Mouse (Mus musculus) Patski (cell line): ENCODE data around the gene Dglucy. TPM values are rescaled to one million over a fixed set of nuclear protein-coding genes. Genes with fewer than 3 reads are reported as not detected.
"Not testable (repeated sequence)": the region's sequence is repeated elsewhere in the genome, so short reads cannot be mapped to it uniquely, and the experiment has no call there.

ENCODE experiments used
- ATAC-seq: fragments of 100-300 bp; one replicate; pipeline ENCODE4 v1.8.0; 2021
- CTCF ChIA-PET: fragments of 350-600 bp; sonication (Branson Sonifier 250); formaldehyde crosslinking; loops from one replicate; lab custom pipeline; 2022; ENCODE audit warnings: inconsistent platforms; lab: Charles Lee
- POLR2A ChIA-PET: fragments of 350-600 bp; sonication (Branson Sonifier 250); formaldehyde crosslinking; loops from one replicate; lab custom pipeline; 2022; ENCODE audit warnings: antibody characterized with exemption, inconsistent platforms; lab: Charles Lee
- DNase-seq: peaks from one replicate; pipeline ENCODE4 v3.0.0-alpha.2; 2011; ENCODE audit warnings: low read depth, low spot score
- H3K27me3 ChIP-seq: fragments of 371-371 bp; one replicate; pipeline ENCODE4 v1.5.1; 2021
- CTCF ChIP-seq: fragments of 100-300 bp; IDR thresholded peaks from one replicate; pipeline ENCODE4 v1.5.1; 2021
- in situ Hi-C: fragments of 300-500 bp; cut with MboI; formaldehyde crosslinking; loops from 3 replicates; pipeline ENCODE4 v1.11.1; 2018; ENCODE audit warnings: low pct_unique_long_range_greater_than_20kb, mixed read lengths
- polyA plus RNA-seq: library from polyadenylated mRNA; unstranded; gene quantifications from one replicate; pipeline ENCODE4 v1.2.3, GENCODE M21; 2021

Gene Dglucy
- polyA plus RNA-seq, 1 experiment from 2014 or later: 17.9 TPM

DNA sequence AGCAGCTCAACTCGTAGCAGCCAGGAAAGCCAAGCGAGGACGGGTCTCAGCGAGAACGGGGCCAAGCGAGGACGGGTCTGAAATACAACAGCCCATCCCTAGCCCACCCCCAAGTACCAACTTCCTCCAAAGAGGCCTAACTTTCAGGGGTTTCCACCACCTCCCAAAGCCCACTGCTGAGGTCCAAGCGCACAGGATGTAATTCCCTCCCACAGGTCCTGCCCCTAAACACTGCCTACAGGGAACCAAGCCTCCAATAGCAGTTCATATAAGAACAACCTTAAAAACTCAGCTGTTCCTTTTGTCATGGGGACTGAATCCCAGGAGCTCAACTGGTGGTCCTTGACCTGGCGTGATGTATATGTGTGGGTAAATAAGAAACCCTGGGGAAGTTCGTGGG is 1.6 kb downstream of the Dglucy start:
- POLR2A ChIA-PET: no interaction called here
- no peak for ATAC-seq
- DNase-seq: no peak
- CTCF ChIA-PET: no interaction called here
- no peak for TF ChIP-seq CTCF
- in situ Hi-C loops: no loop called here
- H3K27me3 ChIP-seq: no peaks in the 10 kb centered on the region

DNA sequence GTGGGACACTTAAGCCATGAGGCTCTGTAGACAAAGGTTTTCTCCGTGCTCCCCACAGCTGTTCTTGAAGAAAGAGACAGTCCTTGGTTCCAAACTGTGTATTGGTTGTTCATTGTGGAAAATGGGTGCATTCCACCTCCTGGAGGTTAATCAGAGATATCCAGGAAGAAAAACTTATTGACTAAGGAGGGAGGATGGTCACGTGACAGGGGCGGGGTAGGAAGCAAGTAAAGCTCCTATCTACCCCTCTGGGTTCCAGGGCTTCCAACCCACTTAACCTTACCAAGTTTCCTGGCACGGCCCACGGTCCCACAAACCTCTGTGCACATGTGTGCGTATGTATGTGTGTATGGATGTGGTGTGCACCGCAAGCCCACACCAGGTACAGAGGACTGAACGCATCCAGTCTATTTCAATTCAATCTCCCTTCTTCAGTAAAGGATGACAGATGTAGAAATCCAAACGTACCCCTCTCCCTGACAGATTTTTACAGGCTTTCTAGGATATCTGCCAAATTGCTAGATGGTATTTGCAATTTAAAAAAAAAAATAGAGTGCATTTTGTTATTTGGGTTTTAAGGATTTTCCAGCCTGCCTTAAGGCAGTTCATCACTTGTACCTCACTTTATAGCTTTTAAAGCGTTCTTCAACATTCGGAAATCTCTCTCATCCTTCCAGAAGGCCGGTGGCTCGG is 2.7 kb downstream of the Dglucy start:
- POLR2A ChIA-PET: interaction anchor here (0.6 kb wide), 1 partner anchor 58 kb away, joined by 6 read pairs; no protein-coding TSS in a partner anchor
- DNase-seq (no peak), ATAC-seq (no peak)
- in situ Hi-C loops: no loop called here
- TF ChIP-seq CTCF: no peak
- H3K27me3 ChIP-seq: no peaks in the 10 kb centered on the region
- CTCF ChIA-PET: interaction anchor here (1.4 kb wide), 1 partner anchor 12 kb away, joined by 5 read pairs; no protein-coding TSS in a partner anchor

DNA sequence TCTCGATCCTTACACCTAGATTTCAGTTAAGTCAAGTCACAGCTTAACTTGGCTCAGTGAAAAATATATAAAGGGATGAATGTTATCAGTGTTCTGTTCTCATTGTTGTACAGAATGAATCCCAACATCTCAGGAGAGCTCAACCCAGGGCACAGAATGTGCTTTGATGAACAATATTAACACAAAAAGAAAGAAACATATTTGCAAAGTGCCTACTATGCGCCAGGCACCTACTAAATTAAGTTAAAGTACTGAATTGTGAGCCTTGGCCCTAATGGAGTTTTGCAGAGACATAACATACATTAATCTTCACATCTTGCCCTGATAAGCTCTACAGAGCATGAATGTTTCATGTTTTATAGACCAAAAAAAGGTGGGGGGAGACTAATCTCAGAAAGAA is 5.3 kb downstream of the Dglucy start:
- ATAC-seq: no peak
- in situ Hi-C loops: no loop called here

GRCm38 (mm10) chr12:100785344-100785743 is 6.5 kb downstream of the Dglucy start:
- DNase-seq: no peak
- in situ Hi-C loops: no loop called here
- no peaks in the 10 kb centered on the region for H3K27me3 ChIP-seq
- CTCF ChIA-PET: interaction anchor here (1.4 kb wide), 1 partner anchor 8 kb away, joined by 3 read pairs; no protein-coding TSS in a partner anchor
- no peak for TF ChIP-seq CTCF
- POLR2A ChIA-PET: no interaction called here
- ATAC-seq: no peak

More for the DNA sequence above, 5.3 kb downstream of the Dglucy start:
- no peak for DNase-seq
- ChIA-PET POLR2A (no interaction called here), CTCF (interaction anchor here (1.4 kb wide), 1 partner anchor 9 kb away, joined by 3 read pairs; no protein-coding TSS in a partner anchor)
- no peaks in the 10 kb centered on the region for H3K27me3 ChIP-seq
- TF ChIP-seq CTCF: no peak

GRCm38 (mm10) chr12:100789981-100790550 is 11.2 kb downstream of the Dglucy start:
- TF ChIP-seq CTCF: no peak
- POLR2A ChIA-PET: no interaction called here
- DNase-seq (no peak), ATAC-seq (no peak)
- no peaks in the 10 kb centered on the region for H3K27me3 ChIP-seq
- in situ Hi-C loops: no loop called here
- CTCF ChIA-PET: no interaction called here

- H3K27me3 ChIP-seq: no peaks in the 10 kb centered on the region
- ATAC-seq (peak; percentile 83), DNase-seq (peak; percentile 31)
- ChIA-PET CTCF (no interaction called here), POLR2A (no interaction called here)
- TF ChIP-seq CTCF: no peak
- in situ Hi-C loops: no loop called here
Observed at GRCm38 (mm10) chr12:100791425-100791824, 12.6 kb downstream of the Dglucy start.

DNA sequence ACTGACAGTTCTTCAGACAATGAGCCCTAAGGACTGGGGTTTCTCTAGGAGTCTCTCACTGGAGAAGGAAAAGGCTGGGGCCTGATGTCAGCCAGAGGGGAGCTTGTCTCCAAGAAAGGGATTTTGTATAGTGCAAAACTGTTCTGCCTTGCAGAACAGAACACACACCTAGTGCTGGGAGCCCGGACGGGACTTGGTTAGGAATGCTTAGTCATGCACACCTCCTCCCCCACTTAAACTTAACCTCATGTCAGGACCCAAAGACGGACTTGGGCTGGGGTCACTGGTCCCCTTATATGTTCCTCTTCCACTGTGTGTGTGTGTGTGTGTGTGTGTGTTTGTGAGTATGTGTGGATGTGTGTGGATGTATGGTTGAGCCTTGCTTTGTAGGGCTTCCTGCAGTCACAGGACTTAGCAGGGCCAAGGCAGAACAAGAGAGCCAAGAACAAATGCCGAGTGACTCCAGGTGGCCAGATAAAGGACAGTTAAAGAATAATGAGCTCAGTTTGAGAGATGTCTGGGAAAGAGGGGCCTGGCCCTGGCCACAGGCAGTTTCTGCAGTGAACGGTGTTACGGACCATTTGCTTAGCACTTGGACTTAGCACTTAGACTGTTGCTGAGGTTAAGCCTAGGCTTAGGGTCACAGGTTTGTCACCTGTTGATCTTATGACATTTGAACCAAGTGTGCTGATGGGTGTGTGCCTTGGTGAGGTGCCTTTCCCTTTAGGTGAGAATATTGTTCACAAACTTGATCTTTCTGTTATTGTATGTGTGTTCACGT is 15.8 kb downstream of the Dglucy start:
- ATAC-seq (no peak), DNase-seq (no peak)
- no peaks in the 10 kb centered on the region for H3K27me3 ChIP-seq
- POLR2A ChIA-PET: no interaction called here
- in situ Hi-C loops: no loop called here
- TF ChIP-seq CTCF: no peak
- CTCF ChIA-PET: interaction anchor here (1.1 to 2.0 kb wide), 2 partner anchors 10 to 13 kb away, joined by 3 to 5 read pairs; no protein-coding TSS in a partner anchor

GRCm38 (mm10) chr12:100795390-100796036 is 16.7 kb downstream of the Dglucy start:
- H3K27me3 ChIP-seq: no peaks in the 10 kb centered on the region
- in situ Hi-C loops: no loop called here
- TF ChIP-seq CTCF: no peak
- CTCF ChIA-PET: interaction anchor here (1.1 kb wide), 1 partner anchor 10 kb away, joined by 3 read pairs; no protein-coding TSS in a partner anchor
- POLR2A ChIA-PET: no interaction called here
- DNase-seq: no peak
- no peak for ATAC-seq

- in situ Hi-C loops, DNase-seq, POLR2A ChIA-PET, ATAC-seq, H3K27me3 ChIP-seq: not testable (repeated sequence)
- CTCF ChIA-PET: interaction anchor here (0.6 kb wide), 1 partner anchor 256 kb away, joined by 3 read pairs; no protein-coding TSS in a partner anchor
Observed at GRCm38 (mm10) chr12:100803391-100803790, 24.5 kb downstream of the Dglucy start.

GRCm38 (mm10) chr12:100807280-100807679 is 28.4 kb downstream of the Dglucy start:
- POLR2A ChIA-PET: no interaction called here
- in situ Hi-C loops: no loop called here
- DNase-seq: no peak
- H3K27me3 ChIP-seq: no peaks in the 10 kb centered on the region
- no peak for TF ChIP-seq CTCF
- ATAC-seq: no peak
- CTCF ChIA-PET: no interaction called here
